Mouse (Mus musculus): Measurements from ENCODE around the gene Ube2q2. TPM values are rescaled to one million over a fixed set of nuclear protein-coding genes. Genes with fewer than 3 reads are reported as not detected.

Gene Ube2q2
- polyA plus RNA-seq (2014; fragmentation: Illumina TruSeq; extraction: RNeasy Lipid Tissue Mini Kit (QIAGEN cat#74804); ENCODE audit: low replicate concordance): 68.0 TPM

DNA sequence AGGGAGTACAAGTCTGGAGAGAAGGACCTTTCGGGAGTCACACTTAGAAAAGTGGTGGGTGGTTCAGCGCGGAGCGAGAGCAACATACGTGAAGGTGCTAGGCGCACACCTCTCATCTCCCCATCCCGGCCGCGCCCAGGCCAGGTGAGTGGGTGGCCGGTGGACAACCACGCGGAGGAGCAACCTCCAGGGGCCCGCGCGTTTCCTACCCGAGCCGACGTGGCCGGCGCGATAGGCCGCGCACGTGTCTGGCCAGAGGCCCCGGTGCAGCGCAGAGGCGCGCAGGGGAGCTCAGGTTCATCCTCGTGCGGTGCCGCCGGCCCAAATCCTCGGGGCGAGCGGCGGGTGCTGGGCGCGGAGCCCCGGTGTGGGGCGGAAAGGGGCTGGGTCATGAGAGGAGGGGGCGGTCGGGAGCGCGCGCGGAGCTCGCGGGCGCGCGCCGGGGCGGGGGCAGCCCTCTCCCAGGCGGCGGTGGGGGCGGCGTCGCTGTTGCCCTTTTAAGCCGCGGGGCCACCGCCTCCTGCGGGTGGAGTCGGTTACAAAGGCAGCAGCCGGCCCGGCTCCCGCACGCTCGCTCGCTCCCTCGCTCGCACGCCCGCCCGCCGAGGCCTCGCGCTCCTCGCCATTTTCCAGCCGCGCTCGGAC, at the start of gene Ube2q2:
Ube2q2 (plus strand) TSS at position 1 of the 645 bp plus-strand sequence.

DNA sequence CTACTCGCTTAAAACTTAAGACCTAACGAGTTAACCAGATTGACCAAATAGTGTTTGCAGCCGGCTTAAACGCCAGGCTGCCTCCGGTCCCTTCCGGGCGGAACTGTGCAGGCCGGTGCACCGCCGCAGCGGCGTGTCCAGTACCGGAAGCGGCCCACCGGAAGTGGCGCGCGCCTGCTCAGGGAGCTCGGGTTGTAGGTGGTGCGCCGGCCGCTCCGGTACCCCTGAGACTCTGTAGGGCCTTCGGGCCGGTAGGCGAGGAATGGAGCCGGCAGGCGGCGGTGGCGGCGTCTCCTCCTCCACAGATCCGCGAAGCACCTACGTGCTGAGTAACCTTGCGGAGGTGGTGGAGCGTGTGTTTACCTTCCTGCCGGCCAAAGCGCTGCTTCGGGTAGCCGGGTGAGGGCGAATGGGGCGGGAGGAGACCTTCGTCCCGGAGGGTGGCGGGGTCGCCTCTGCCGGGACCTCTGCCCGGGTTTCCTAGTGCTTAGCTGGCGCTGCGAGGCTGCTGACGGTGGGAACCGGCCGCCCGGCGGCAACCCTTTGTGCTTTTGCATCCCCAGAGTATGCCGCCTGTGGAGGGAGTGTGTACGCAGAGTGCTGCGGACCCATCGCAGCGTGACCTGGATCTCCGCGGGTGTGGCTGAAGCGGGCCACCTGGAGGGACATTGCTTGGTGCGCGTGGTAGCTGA, 60.3 kb downstream of the Ube2q2 start, which contains the start of gene Fbxo22:
Fbxo22 (plus strand) TSS at position 136 of the 692 bp plus-strand sequence.

Other genes starting within 250 kb of the Ube2q2 start
- gene Hykk, start 231.6 kb upstream of the Ube2q2 start, polyA plus RNA-seq (2014; fragmentation: Illumina TruSeq; extraction: RNeasy Lipid Tissue Mini Kit (QIAGEN cat#74804); ENCODE audit: low replicate concordance): 9.8 TPM
- 542 TPM for gene Psma4, start 198.1 kb upstream of the Ube2q2 start, polyA plus RNA-seq (2014; fragmentation: Illumina TruSeq; extraction: RNeasy Lipid Tissue Mini Kit (QIAGEN cat#74804); ENCODE audit: low replicate concordance)
- not detected for gene AY074887, start 197.9 kb upstream of the Ube2q2 start, polyA plus RNA-seq (2014; fragmentation: Illumina TruSeq; extraction: RNeasy Lipid Tissue Mini Kit (QIAGEN cat#74804); ENCODE audit: low replicate concordance)
- 0.59 TPM for gene Chrna5, start 168.0 kb upstream of the Ube2q2 start, polyA plus RNA-seq (2014; fragmentation: Illumina TruSeq; extraction: RNeasy Lipid Tissue Mini Kit (QIAGEN cat#74804); ENCODE audit: low replicate concordance)
- gene Chrna3, start 122.3 kb upstream of the Ube2q2 start, polyA plus RNA-seq (2014; fragmentation: Illumina TruSeq; extraction: RNeasy Lipid Tissue Mini Kit (QIAGEN cat#74804); ENCODE audit: low replicate concordance): 1.7 TPM
- 0.59 TPM for gene Chrnb4, start 100.1 kb upstream of the Ube2q2 start, polyA plus RNA-seq (2014; fragmentation: Illumina TruSeq; extraction: RNeasy Lipid Tissue Mini Kit (QIAGEN cat#74804); ENCODE audit: low replicate concordance)
- gene Fbxo22, start 60.1 kb downstream of the Ube2q2 start, polyA plus RNA-seq (2014; fragmentation: Illumina TruSeq; extraction: RNeasy Lipid Tissue Mini Kit (QIAGEN cat#74804); ENCODE audit: low replicate concordance): 74.0 TPM
- 9.9 TPM for gene Nrg4, start 178.0 kb downstream of the Ube2q2 start, polyA plus RNA-seq (2014; fragmentation: Illumina TruSeq; extraction: RNeasy Lipid Tissue Mini Kit (QIAGEN cat#74804); ENCODE audit: low replicate concordance)
- gene Tmem266, start 178.1 kb downstream of the Ube2q2 start, polyA plus RNA-seq (2014; fragmentation: Illumina TruSeq; extraction: RNeasy Lipid Tissue Mini Kit (QIAGEN cat#74804); ENCODE audit: low replicate concordance): not detected